Mouse (Mus musculus) ES-Bruce4 (cell line): Measurements from ENCODE around the gene Col12a1.

Source experiments
- CTCF ChIP-seq: IDR thresholded peaks from one replicate; pipeline ENCODE4 v1.8.1; 2011; ENCODE audit warnings: low read depth, low read length
- EP300 ChIP-seq: IDR thresholded peaks from 2 replicates; pipeline ENCODE4 v1.6.1; 2011; ENCODE audit warnings: low read depth, low read length; ENCODE audit not compliant: insufficient read depth
- POLR2A ChIP-seq: IDR thresholded peaks from one replicate; pipeline ENCODE4 v1.8.1; 2011; ENCODE audit warnings: low read length; ENCODE audit not compliant: insufficient read depth

- TF ChIP-seq CTCF (no peak), POLR2A (no peak), EP300 (no peak)
Measured at GRCm38 (mm10) chr9:79618839-79619597, 99.6 kb downstream of the Col12a1 start.
